Mouse (Mus musculus): Measurements from ENCODE around the gene Neb.
"Not testable (repeated sequence)": the region's sequence is repeated elsewhere in the genome, so short reads cannot be mapped to it uniquely, and the experiment has no call there.

Gene Neb

GRCm38 (mm10) chr2:52211358-52211899, 166.8 kb downstream of the Neb start:
- no peak for DNase-seq (ENCODE audit: extremely low read depth, insufficient read length, low spot score)

- DNase-seq (ENCODE audit: extremely low read depth, insufficient read length, low spot score) = no peak
Measured at GRCm38 (mm10) chr2:52210685-52211084, 167.6 kb downstream of the Neb start.

- DNase-seq (ENCODE audit: extremely low read depth, insufficient read length, low spot score) = no peak
Measured at GRCm38 (mm10) chr2:52204992-52205391, 173.3 kb downstream of the Neb start.

- no peak for DNase-seq (ENCODE audit: extremely low read depth, insufficient read length, low spot score)
Measured at GRCm38 (mm10) chr2:52193629-52194028, 184.6 kb downstream of the Neb start.

GRCm38 (mm10) chr2:52179678-52180077, 198.6 kb downstream of the Neb start:
- peak; percentile 3 for DNase-seq (ENCODE audit: extremely low read depth, insufficient read length, low spot score)

GRCm38 (mm10) chr2:52177726-52178125, 200.5 kb downstream of the Neb start:
- no peak for DNase-seq (ENCODE audit: extremely low read depth, insufficient read length, low spot score)

GRCm38 (mm10) chr2:52177184-52177583, 201.1 kb downstream of the Neb start:
- DNase-seq (ENCODE audit: extremely low read depth, insufficient read length, low spot score) = no peak

- DNase-seq (ENCODE audit: extremely low read depth, insufficient read length, low spot score) = no peak
Measured at GRCm38 (mm10) chr2:52176537-52176936, 201.7 kb downstream of the Neb start.

GRCm38 (mm10) chr2:52174951-52175350, 203.3 kb downstream of the Neb start:
- no peak for DNase-seq (ENCODE audit: extremely low read depth, insufficient read length, low spot score)

GRCm38 (mm10) chr2:52169243-52170005, 208.8 kb downstream of the Neb start:
- no peak for DNase-seq (ENCODE audit: extremely low read depth, insufficient read length, low spot score)

- no peak for DNase-seq (ENCODE audit: extremely low read depth, insufficient read length, low spot score)
Measured at GRCm38 (mm10) chr2:52153064-52153463, 225.2 kb downstream of the Neb start.

GRCm38 (mm10) chr2:52133351-52133750, 244.9 kb downstream of the Neb start:
- DNase-seq (ENCODE audit: extremely low read depth, insufficient read length, low spot score) = no peak

GRCm38 (mm10) chr2:52131370-52131769, 246.9 kb downstream of the Neb start:
- DNase-seq (ENCODE audit: extremely low read depth, insufficient read length, low spot score) = not testable (repeated sequence)

- no peak for DNase-seq (ENCODE audit: extremely low read depth, insufficient read length, low spot score)
Measured at GRCm38 (mm10) chr2:52114086-52114485, 264.2 kb downstream of the Neb start.

Measured in 3134 (cell line).